In genomic region chr11:40309646-40310045, GRCm38 (mm10) we compare ENCODE assay signal across 16 mouse cellular contexts.
DNase-seq lines count a peak whose midpoint lies in the region; ATAC-seq and TF ChIP-seq lines count a peak whose summit lies in the region.
"Had no signal": no experiment of that assay in that cellular context is flagged by ENCODE, and none has a peak within 500 bp of the region (broad histone marks: within the 10 kb centered on the region; RNA-seq: fewer than 3 reads in every experiment).

No protein-coding gene starts in this region.

- 13% methylated on average over 1 of the region's 1 CpGs for WGBS in midbrain, embryonic 13.5 days
- 48% methylated on average over 1 of the region's 1 CpGs for WGBS in heart, embryonic 10.5 days

- no peaks in the 10 kb centered on the region for H3K9me3 ChIP-seq in midbrain, embryonic 13.5 days
- no peaks in the 10 kb centered on the region for H3K9me3 ChIP-seq in heart, embryonic 10.5 days
- H3K9me3 ChIP-seq: liver, embryonic 13.5 days had no signal

- no peaks in the 10 kb centered on the region for H3K36me3 ChIP-seq in midbrain, embryonic 13.5 days
- no peaks in the 10 kb centered on the region for H3K36me3 ChIP-seq in heart, embryonic 10.5 days
- H3K36me3 ChIP-seq: liver, embryonic 13.5 days had no signal

- no peak overlapping the region; the same call in 1 of the 2 replicates for H3K27ac ChIP-seq in midbrain, embryonic 13.5 days
- H3K27ac ChIP-seq in gastrocnemius, adult 2 months = no peak overlapping the region
- no peak overlapping the region for H3K27ac ChIP-seq in heart, embryonic 10.5 days
- H3K27ac ChIP-seq: heart, adult 2 months; left cerebral cortex, adult 2 months; liver, embryonic 13.5 days had no signal

- H3K9ac ChIP-seq in midbrain, embryonic 13.5 days (replicated peaks) = no peak overlapping the region
- H3K9ac ChIP-seq: liver, embryonic 13.5 days had no signal

- H3K4me2 ChIP-seq in midbrain, embryonic 13.5 days (replicated peaks) = no peak overlapping the region
- H3K4me2 ChIP-seq: liver, embryonic 13.5 days had no signal

- peak; percentile 16 for DNase-seq in brain, adult 2 months (ENCODE audit: low read depth, low spot score)
- peak; percentile 81 for DNase-seq in brain, embryonic 14.5 days (ENCODE audit: low read depth)
- peak; percentile 11 for DNase-seq in forelimb bud, embryonic 11.5 days (ENCODE audit: low read depth, low spot score)
- DNase-seq in adrenal gland, postnatal 36 days = no peak
- no peak for DNase-seq in gastrocnemius, adult 2 months
- DNase-seq in heart, embryonic 10.5 days (ENCODE audit: low spot score) = no peak
- DNase-seq: adrenal gland, adult 8-10 months; cerebellum, postnatal 25 days; heart, adult 2 months; liver, embryonic 13.5 days; right cerebral cortex, postnatal 14 days had no signal

- no peak for TF ChIP-seq CTCF in brain, embryonic 14.5 days (IDR thresholded peaks at IDR 0.05; ENCODE audit: borderline replicate concordance, extremely low read depth, insufficient read depth, insufficient read length)
- no peak for TF ChIP-seq CTCF in gastrocnemius, adult 2 months (IDR thresholded peaks at IDR 0.05)

- peak; percentile 95 for ATAC-seq in midbrain, embryonic 13.5 days
- ATAC-seq: CD4-positive, CD25-positive, alpha-beta regulatory T cell, adult 4 months; intestine, embryonic 16.5 days; lung, postnatal 0 days had no signal

- H3K4me3 ChIP-seq in midbrain, embryonic 13.5 days (replicated peaks) = no peak overlapping the region
- no peak overlapping the region for H3K4me3 ChIP-seq in gastrocnemius, adult 2 months
- H3K4me3 ChIP-seq in heart, embryonic 10.5 days = no peak overlapping the region
- H3K4me3 ChIP-seq: heart, adult 2 months; left cerebral cortex, adult 2 months; liver, embryonic 13.5 days had no signal

- no peak for TF ChIP-seq POLR2A in brain, embryonic 14.5 days (IDR thresholded peaks at IDR 0.05; ENCODE audit: borderline replicate concordance, extremely low read depth, insufficient read depth, insufficient read length, poor library complexity, severe bottlenecking)

- intact Hi-C loops in gastrocnemius, adult 2 months (cut with DNase I) = no loop called here

- H3K27me3 ChIP-seq in midbrain, embryonic 13.5 days = no peaks in the 10 kb centered on the region
- H3K27me3 ChIP-seq in heart, embryonic 10.5 days (ENCODE audit: insufficient read depth, poor library complexity, severe bottlenecking) = no peaks in the 10 kb centered on the region
- H3K27me3 ChIP-seq: liver, embryonic 13.5 days had no signal

- H3K4me1 ChIP-seq in midbrain, embryonic 13.5 days (replicated peaks) = peaks cover 15% of the 10 kb centered on the region
- H3K4me1 ChIP-seq in heart, embryonic 10.5 days = no peaks in the 10 kb centered on the region
- H3K4me1 ChIP-seq: liver, embryonic 13.5 days had no signal

Comparison
In these comparisons a context has a peak if more than half of its experiments do, and no peak if none do; other contexts are left out.
1. DNase-seq: peak in brain, adult 2 months (single experiment), brain, embryonic 14.5 days (single experiment) and forelimb bud, embryonic 11.5 days (single experiment); none in adrenal gland, postnatal 36 days (0 of 2), gastrocnemius, adult 2 months (single experiment) and heart, embryonic 10.5 days (single experiment).